Mouse (Mus musculus) erythroblast, embryonic 14.5 days (primary cell): Measurements from ENCODE around the gene Tmcc2.

Source experiments
- GATA1 ChIP-seq: IDR thresholded peaks from 2 replicates; pipeline ENCODE4 v1.6.1; 2012; ENCODE audit warnings: low read length, inconsistent platforms, mixed read lengths
- TAL1 ChIP-seq: IDR thresholded peaks from 3 replicates; pipeline ENCODE4 v1.6.1; 2012; ENCODE audit warnings: low read length, inconsistent platforms, mixed read lengths

GRCm38 (mm10) chr1:132372354-132372753, 18.7 kb downstream of the Tmcc2 start:
- no peak for TF ChIP-seq GATA1
- no peak for TF ChIP-seq TAL1
